Mouse (Mus musculus) lung, adult 10 weeks (tissue): ENCODE measurements around the gene Wrnip1. TPM values are rescaled to one million over a fixed set of nuclear protein-coding genes. Genes with fewer than 3 reads are reported as not detected.

Source experiments
- polyA plus RNA-seq: library from polyadenylated mRNA; stranded (reverse); fragments of 350-450 nt; fragmentation: Illumina TruSeq; extraction: RNeasy Lipid Tissue Mini Kit (QIAGEN cat#74804); gene quantifications from one replicate; pipeline ENCODE4 v1.2.3, GENCODE M21; 2014; ENCODE audit warnings: low read depth, low replicate concordance; ENCODE audit not compliant: insufficient read depth

Gene Wrnip1
- polyA plus RNA-seq: 19.9 TPM

GRCm38 (mm10) chr13:32801693-32802221, at the start of gene Wrnip1:
Gene Wrnip1 (plus strand): TSS chr13:32802038.

GRCm38 (mm10) chr13:32783816-32784215, 18.0 kb upstream of the Wrnip1 start, which contains the start of gene Mylk4:
Gene Mylk4 (minus strand): TSS chr13:32783954.

GRCm38 (mm10) chr13:32802259-32803081, 632 bp downstream of the Wrnip1 start, which contains the start of gene D930007J09Rik:
Gene D930007J09Rik (minus strand): TSS chr13:32802849.

GRCm38 (mm10) chr13:32850668-32851404, 49.0 kb downstream of the Wrnip1 start, which contains the start of gene Serpinb1a:
Gene Serpinb1a (minus strand): TSS chr13:32851185.

Other genes with a start within 250 kb of the Wrnip1 start
- gene Mylk4, start 18.1 kb upstream of the Wrnip1 start, polyA plus RNA-seq: 1.3 TPM
- not detected for gene D930007J09Rik, start 811 bp downstream of the Wrnip1 start, polyA plus RNA-seq
- 35.4 TPM for gene Serpinb1a, start 49.1 kb downstream of the Wrnip1 start, polyA plus RNA-seq
- gene Serpinb1c, start 96.2 kb downstream of the Wrnip1 start, polyA plus RNA-seq: 0.21 TPM
- 97.0 TPM for gene Serpinb6b, start 163.2 kb downstream of the Wrnip1 start, polyA plus RNA-seq
- gene Serpinb9, start 201.2 kb downstream of the Wrnip1 start, polyA plus RNA-seq: 50.6 TPM
- gene Serpinb9b, start 225.4 kb downstream of the Wrnip1 start, polyA plus RNA-seq: 0.71 TPM